Comparison of ENCODE assay signal across 19 mouse cellular contexts in the genomic region with DNA sequence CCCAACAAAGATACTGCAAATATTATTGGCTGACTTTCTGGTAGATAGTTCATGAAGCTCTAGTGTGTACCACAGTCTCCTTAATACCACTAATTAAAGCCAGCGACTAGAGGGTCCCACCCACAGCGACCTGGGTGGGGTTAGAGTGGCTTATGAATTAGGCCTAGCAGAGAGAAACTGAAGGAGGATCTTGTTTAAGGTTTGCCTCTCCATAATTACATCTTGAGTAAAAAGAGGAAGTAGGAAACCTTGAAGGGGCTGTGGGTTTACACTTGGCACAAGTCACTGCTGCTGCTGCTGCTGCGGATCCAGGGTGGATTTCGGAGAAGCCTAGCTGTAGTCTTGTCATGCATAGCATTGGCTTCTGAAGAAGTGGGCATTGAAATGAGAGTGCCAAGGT. TPM values are rescaled to one million over a fixed set of nuclear protein-coding genes. Genes with fewer than 3 reads are reported as not detected.
DNase-seq lines count a peak whose midpoint lies in the region; ATAC-seq and TF ChIP-seq lines count a peak whose summit lies in the region.
"Had no signal": no experiment of that assay in that cellular context is flagged by ENCODE, and none has a peak within 500 bp of the region (broad histone marks: within the 10 kb centered on the region; RNA-seq: fewer than 3 reads in every experiment).

No protein-coding gene starts in this region.

- TF ChIP-seq POLR2A in MEL (IDR thresholded peaks at IDR 0.05; ENCODE audit: control insufficient read depth in 1 of 2, insufficient read depth in 1 of 2, low read depth in 1 of 2, low read length in 2 of 2, poor library complexity in 1 of 2) = no peak; a peak in 1 of 4 replicates

- H3K79me2 ChIP-seq in MEL (ENCODE audit: control insufficient read depth, insufficient read depth, low read length, poor library complexity) = no peaks in the 10 kb centered on the region

- no peak for TF ChIP-seq RAD21 in MEL (IDR thresholded peaks at IDR 0.05; ENCODE audit: low read depth, low read length)

- ATAC-seq in liver, embryonic 12.5 days = no peak
- ATAC-seq in hematopoietic stem cell, adult 5-6 weeks (replicated peaks in 1 of 2; ENCODE audit: insufficient read depth in 1 of 2, low FRiP score in 2 of 2, low TSS enrichment in 1 of 2, low read depth in 1 of 2, poor library complexity in 2 of 2, severe bottlenecking in 2 of 2) = peak; percentile 90 to 92
- ATAC-seq in midbrain, embryonic 14.5 days (ENCODE audit: low FRiP score, low TSS enrichment) = no peak
- ATAC-seq: forebrain, embryonic 14.5 days; midbrain, embryonic 16.5 days had no signal

- WGBS in liver, embryonic 12.5 days (ENCODE audit: insufficient replicate concordance) = 54% methylated on average over 4 of the region's 4 CpGs
- 95% methylated on average over 4 of the region's 4 CpGs for WGBS in midbrain, embryonic 14.5 days

- peaks cover 6% of the 10 kb centered on the region; the same call in 1 of the 2 replicates for H3K4me1 ChIP-seq in liver, embryonic 12.5 days
- peaks cover 17 to 22% of the 10 kb centered on the region in 2 experiments for H3K4me1 ChIP-seq in MEL (ENCODE audit: control insufficient read depth in 1 of 2, insufficient read depth in 2 of 2, low read length in 2 of 2)
- H3K4me1 ChIP-seq in midbrain, embryonic 14.5 days (ENCODE audit: control insufficient read depth, insufficient read depth, low read length) = no peaks in the 10 kb centered on the region
- H3K4me1 ChIP-seq: heart, embryonic 13.5 days; limb, embryonic 10.5 days; lung, embryonic 15.5 days had no signal

- no peaks in the 10 kb centered on the region for H3K27me3 ChIP-seq in liver, embryonic 12.5 days (replicated peaks)
- no peaks in the 10 kb centered on the region for H3K27me3 ChIP-seq in MEL (ENCODE audit: control insufficient read depth in 1 of 2, insufficient read depth in 2 of 2, low read length in 2 of 2)
- no peaks in the 10 kb centered on the region for H3K27me3 ChIP-seq in splenic B cell, adult 2 months (ENCODE audit: control insufficient read depth, insufficient read depth, low read length, poor library complexity, severe bottlenecking)
- H3K27me3 ChIP-seq in midbrain, embryonic 14.5 days (ENCODE audit: control insufficient read depth, insufficient read depth, low read length) = no peaks in the 10 kb centered on the region
- H3K27me3 ChIP-seq: heart, embryonic 13.5 days; lung, embryonic 15.5 days had no signal

- peak; percentile 55 to 84; a peak in 3 of 4 replicates for TF ChIP-seq EP300 in MEL (IDR thresholded peaks at IDR 0.05; ENCODE audit: low read depth in 1 of 2, low read length in 2 of 2)

- H3K4me2 ChIP-seq in liver, embryonic 12.5 days = no peak overlapping the region
- no peak overlapping the region for H3K4me2 ChIP-seq in midbrain, embryonic 14.5 days (ENCODE audit: low read length)
- H3K4me2 ChIP-seq: heart, embryonic 13.5 days; hindbrain, embryonic 14.5 days; liver, embryonic 11.5 days; lung, embryonic 15.5 days had no signal

- no peak for TF ChIP-seq CTCF in MEL (IDR thresholded peaks at IDR 0.05 in 2 of 3, conservative IDR thresholded peaks at IDR 0.05 in 1 of 3; ENCODE audit: control insufficient read depth in 1 of 3, insufficient read depth in 1 of 3, low read depth in 2 of 3, low read length in 3 of 3, poor library complexity in 1 of 3, severe bottlenecking in 1 of 3)

- H3K4me3 ChIP-seq in liver, embryonic 12.5 days = no peak overlapping the region
- no peak overlapping the region for H3K4me3 ChIP-seq in MEL (ENCODE audit: control insufficient read depth in 1 of 2, insufficient read depth in 1 of 2, low read depth in 2 of 2, low read length in 2 of 2)
- no peak overlapping the region for H3K4me3 ChIP-seq in midbrain, embryonic 14.5 days (replicated peaks; ENCODE audit: low read depth, low read length)
- H3K4me3 ChIP-seq: heart, embryonic 13.5 days; limb, embryonic 10.5 days; lung, embryonic 15.5 days had no signal

- H3K9ac ChIP-seq in liver, embryonic 12.5 days = 0 out of 2 replicates have a peak overlapping the region, but pooled peaks have one; percentile 0
- H3K9ac ChIP-seq in MEL (ENCODE audit: control insufficient read depth, low read depth, low read length, poor library complexity, severe bottlenecking) = peak overlapping the region; percentile 45
- H3K9ac ChIP-seq in midbrain, embryonic 14.5 days (replicated peaks; ENCODE audit: low read length) = no peak overlapping the region
- H3K9ac ChIP-seq: heart, embryonic 13.5 days; hindbrain, embryonic 14.5 days; lung, embryonic 15.5 days had no signal

- no peaks in the 10 kb centered on the region for H3K9me3 ChIP-seq in liver, embryonic 12.5 days (replicated peaks)
- no peaks in the 10 kb centered on the region for H3K9me3 ChIP-seq in MEL (replicated peaks; ENCODE audit: insufficient read depth, low read length)
- no peaks in the 10 kb centered on the region for H3K9me3 ChIP-seq in midbrain, embryonic 14.5 days (ENCODE audit: control insufficient read depth, low read length)
- H3K9me3 ChIP-seq: heart, embryonic 13.5 days; limb, embryonic 10.5 days; lung, embryonic 15.5 days had no signal

- H3K36me3 ChIP-seq in liver, embryonic 12.5 days = peaks cover 96% of the 10 kb centered on the region
- peaks cover 27 to 32% of the 10 kb centered on the region in 2 experiments for H3K36me3 ChIP-seq in MEL (ENCODE audit: control insufficient read depth in 1 of 2, insufficient read depth in 2 of 2, low read length in 2 of 2)
- H3K36me3 ChIP-seq in splenic B cell, adult 2 months (ENCODE audit: control insufficient read depth, insufficient read depth, low read length, poor library complexity, severe bottlenecking) = peaks cover 22% of the 10 kb centered on the region; the same call in 1 of the 2 replicates
- H3K36me3 ChIP-seq in midbrain, embryonic 14.5 days (ENCODE audit: control insufficient read depth, insufficient read depth, low read length) = peaks cover 83% of the 10 kb centered on the region

- no peak for DNase-seq in liver
- peak; percentile 95 for DNase-seq in MEL (ENCODE audit: low read depth, low spot score)
- peak; percentile 59 for DNase-seq in splenic B cell, adult 2 months (ENCODE audit: low read depth, low spot score)
- no peak for DNase-seq in frontal cortex, postnatal 14 days (ENCODE audit: low spot score in 2 of 2)
- no peak for DNase-seq in midbrain, embryonic 14.5 days
- DNase-seq: adrenal gland, postnatal 14 days; cerebellum, adult 11-12 months; cerebellum, postnatal 36 days; kidney, adult 8-10 months; thymus, adult 2 months had no signal

- H3K27ac ChIP-seq in liver, embryonic 12.5 days = peak overlapping the region; percentile 43; the same call in 1 of the 2 replicates
- peak overlapping the region; percentile 91 for H3K27ac ChIP-seq in MEL (ENCODE audit: control insufficient read depth, low read depth, low read length)
- no peak overlapping the region for H3K27ac ChIP-seq in midbrain, embryonic 14.5 days (replicated peaks; ENCODE audit: low read depth, low read length)
- H3K27ac ChIP-seq: heart, embryonic 13.5 days; hindbrain, embryonic 14.5 days; limb, embryonic 10.5 days; lung, embryonic 15.5 days had no signal

TF ChIP-seq in MEL, 35 proteins besides CTCF, POLR2A, EP300 and RAD21:
- TF ChIP-seq USF1 (IDR thresholded peaks at IDR 0.05; ENCODE audit: low read depth, low read length) (no peak), TAL1 (IDR thresholded peaks at IDR 0.05; ENCODE audit: low read length) (no peak), RCOR1 (IDR thresholded peaks at IDR 0.05; ENCODE audit: low read depth, low read length) (0 out of 2 replicates have a peak, but pooled peaks have one; percentile 7), GABPA (IDR thresholded peaks at IDR 0.05; ENCODE audit: low read depth, low read length) (no peak), MEF2A (IDR thresholded peaks at IDR 0.05; ENCODE audit: extremely low read depth, insufficient replicate concordance, low read depth, low read length, poor library complexity, severe bottlenecking) (no peak), CHD1 (IDR thresholded peaks at IDR 0.05; ENCODE audit: low read depth, low read length) (no peak), SIN3A (IDR thresholded peaks at IDR 0.05; ENCODE audit: low read length) (peak; percentile 21; the same call in 1 of the 2 replicates), TCF12 (IDR thresholded peaks at IDR 0.05; ENCODE audit: low read depth, low read length) (0 out of 2 replicates have a peak, but pooled peaks have one; percentile 26), MAZ (IDR thresholded peaks at IDR 0.05; ENCODE audit: low read depth, low read length) (0 out of 2 replicates have a peak, but pooled peaks have one; percentile 44), POLR2AphosphoS5 (IDR thresholded peaks at IDR 0.05; ENCODE audit: borderline replicate concordance, low read depth, low read length) (no peak), USF2 (IDR thresholded peaks at IDR 0.05; ENCODE audit: borderline replicate concordance in 1 of 2, insufficient read depth in 1 of 2, low read depth in 1 of 2, low read length in 2 of 2) (no peak), TBP (IDR thresholded peaks at IDR 0.05; ENCODE audit: low read depth, low read length) (no peak), NELFE (IDR thresholded peaks at IDR 0.05; ENCODE audit: low read depth, low read length) (no peak; the same call in 1 of the 2 replicates), ETS1 (IDR thresholded peaks at IDR 0.05; ENCODE audit: low read depth, low read length) (peak; percentile 65; the same call in 1 of the 2 replicates), JUND (IDR thresholded peaks at IDR 0.05; ENCODE audit: low read depth, low read length) (0 out of 2 replicates have a peak, but pooled peaks have one; percentile 12), ELF1 (IDR thresholded peaks at IDR 0.05; ENCODE audit: low read depth, low read length) (0 out of 2 replicates have a peak, but pooled peaks have one; percentile 4)

RNA-seq across cellular contexts. Expression of gene Sltm, which starts 48.2 kb away (rescaled TPM):
- 30.7 and 32.3 TPM in 2 replicates for polyA plus RNA-seq in liver, embryonic 12.5 days (2016; fragmentation: Nextera tagmentation; extraction: Ambion mirVana)
- total RNA-seq in MEL (2012; rRNA removed) = 44.0 and 54.6 TPM in 2 replicates
- polyA plus RNA-seq in MEL (2012; ENCODE audit: insufficient read depth in 1 of 2, insufficient read length in 2 of 2, low read depth in 1 of 2, low replicate concordance in 2 of 2, missing spikeins in 1 of 2) = 10 to 100 TPM; 62.3 to 70.0 TPM
- total RNA-seq in hematopoietic stem cell, adult 5-6 weeks (2017) = 127 and 133 TPM in 2 replicates
- polyA plus RNA-seq in midbrain, embryonic 14.5 days (2014; fragmentation: Nextera tagmentation; extraction: Ambion mirVana) = 61.8 and 65.5 TPM in 2 replicates

Comparison
In these comparisons a context has a peak if more than half of its experiments do, and no peak if none do; other contexts are left out.
1. ATAC-seq: peak in hematopoietic stem cell, adult 5-6 weeks (2 of 2); none in liver, embryonic 12.5 days (single experiment) and midbrain, embryonic 14.5 days (single experiment).
2. DNase-seq: peak in MEL (single experiment) and splenic B cell, adult 2 months (single experiment); none in liver (single experiment), frontal cortex, postnatal 14 days (0 of 2) and midbrain, embryonic 14.5 days (single experiment).